Mouse (Mus musculus) ES-E14 (cell line): Measurements from ENCODE around the gene Rnf41. TPM values are rescaled to one million over a fixed set of nuclear protein-coding genes. Genes with fewer than 3 reads are reported as not detected.

Experiments used
- DNase-seq: peaks from one replicate; pipeline ENCODE4 v3.0.0-alpha.2; 2013; ENCODE audit warnings: low read depth, low spot score
- H3K27ac ChIP-seq: 2 replicates; pipeline ENCODE4 v1.5.1; 2012; ENCODE audit warnings: low read depth, mild to moderate bottlenecking, low read length, moderate library complexity, mixed read lengths; ENCODE audit not compliant: poor library complexity, insufficient read depth, severe bottlenecking
- H3K36me3 ChIP-seq: 2 replicates; pipeline ENCODE4 v1.6.1; 2012; ENCODE audit warnings: mild to moderate bottlenecking, low read length, moderate library complexity, mixed read lengths; ENCODE audit not compliant: control insufficient read depth, poor library complexity, insufficient read depth, severe bottlenecking
- H3K4me1 ChIP-seq, 2 experiments: fragments of 150-350 bp in 1 of 2; sonication (generic) in 1 of 2; 2 replicates each; pipeline ENCODE4 v1.6.1; 2012; ENCODE audit warnings: low read length in 2 of 2, mild to moderate bottlenecking in 1 of 2, mixed read lengths in 1 of 2; ENCODE audit not compliant: control insufficient read depth in 2 of 2, insufficient read depth in 2 of 2, poor library complexity in 1 of 2
- H3K4me3 ChIP-seq, 2 experiments: fragments of 150-350 bp in 1 of 2; sonication (generic) in 1 of 2; 2 replicates each; pipeline ENCODE4 v1.5.1; 2012; ENCODE audit warnings: low read length in 2 of 2, low read depth in 1 of 2, mild to moderate bottlenecking in 1 of 2, mixed read lengths in 1 of 2; ENCODE audit not compliant: insufficient read depth in 1 of 2, poor library complexity in 1 of 2, severe bottlenecking in 1 of 2
- H3K9ac ChIP-seq: 2 replicates; pipeline ENCODE4 v1.6.1; 2012; ENCODE audit warnings: low read depth, mild to moderate bottlenecking, low read length, mixed read lengths; ENCODE audit not compliant: poor library complexity, insufficient read depth, severe bottlenecking
- H3K9me3 ChIP-seq: fragments of 150-350 bp; sonication (generic); 2 replicates; pipeline ENCODE4 v1.6.1; 2012; ENCODE audit warnings: low read depth, mild to moderate bottlenecking, low read length; ENCODE audit not compliant: control insufficient read depth, insufficient read depth
- CHD2 ChIP-seq: IDR thresholded peaks from 2 replicates; pipeline ENCODE4 v1.6.1; 2014; ENCODE audit warnings: mild to moderate bottlenecking, low read depth, low read length, inconsistent platforms
- HCFC1 ChIP-seq: IDR thresholded peaks from 2 replicates; pipeline ENCODE4 v1.6.1; 2012; ENCODE audit warnings: low read length, inconsistent platforms, borderline replicate concordance; ENCODE audit not compliant: insufficient read depth
- MAFK ChIP-seq: IDR thresholded peaks from 2 replicates; pipeline ENCODE4 v1.6.1; 2014; ENCODE audit warnings: mild to moderate bottlenecking, low read depth, low read length, inconsistent platforms; ENCODE audit not compliant: insufficient read depth
- ZC3H11A ChIP-seq: IDR thresholded peaks from 2 replicates; pipeline ENCODE4 v1.6.1; 2012; ENCODE audit warnings: low read depth, mild to moderate bottlenecking, inconsistent platforms, low read length, borderline replicate concordance
- ZNF384 ChIP-seq: IDR thresholded peaks from 2 replicates; pipeline ENCODE4 v1.6.1; 2012; ENCODE audit warnings: low read depth, low read length, inconsistent platforms
- in situ Hi-C, 2 experiments: fragments of 600-800 bp; cut with MboI; formaldehyde crosslinking; loops; one replicate each; pipeline ENCODE4 v1.15.1; 2025; ENCODE audit warnings: low sequenced_read_pairs in 2 of 2, inconsistent platforms in 1 of 2; ENCODE audit not compliant: unreplicated experiment in 2 of 2
- total RNA-seq: library from RNA; depleted of rRNA; stranded (reverse); fragments of 300-350 nt; gene quantifications from 2 replicates; pipeline ENCODE4 v1.2.3, GENCODE M21; 2012

Gene Rnf41
- total RNA-seq, 1 experiment = 41.3 TPM

DNA sequence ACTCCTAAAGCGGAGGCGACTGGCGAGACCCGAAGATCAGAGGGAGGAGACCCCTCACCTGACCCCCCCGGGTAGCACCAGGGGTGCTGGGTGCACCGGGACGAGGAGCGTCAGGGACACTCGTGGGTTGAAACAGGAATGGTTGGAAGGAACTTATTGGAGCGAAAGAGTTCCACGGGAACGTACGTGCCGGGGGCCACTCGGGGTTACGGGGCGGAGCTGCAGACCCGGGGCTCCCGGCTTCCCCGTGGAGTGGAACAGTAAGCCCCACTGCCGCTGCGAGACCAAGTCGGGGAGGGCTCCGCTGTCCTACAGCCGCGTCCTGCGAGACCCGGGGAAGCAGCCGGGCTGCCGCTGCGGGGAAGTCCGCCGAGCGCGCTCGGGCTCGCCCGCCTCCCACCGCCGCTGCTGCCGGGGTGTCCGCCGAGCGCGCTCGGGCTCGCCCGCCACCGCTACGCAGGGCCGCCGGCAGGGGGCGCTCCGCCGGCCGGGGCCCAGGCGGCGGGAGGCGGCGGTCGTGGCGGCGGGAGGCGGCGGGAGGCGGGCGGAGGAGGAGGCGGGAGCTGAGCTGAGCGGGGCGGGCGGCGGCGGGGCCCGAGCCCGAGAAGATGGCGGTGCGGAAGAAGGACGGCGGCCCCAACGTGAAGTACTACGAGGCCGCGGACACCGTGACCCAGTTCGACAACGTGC, 47.4 kb downstream of the Rnf41 start, which contains the start of gene Smarcc2:
Smarcc2 (plus strand) TSS at position 530 of the 690 bp plus-strand sequence.
- in situ Hi-C loops = no loop called here
- Histone ChIP-seq H3K9ac (peak within 1 kb of the TSS; percentile 96), H3K4me1 (peaks cover 2 to 9% of the 10 kb centered on the region in 2 experiments; a peak in 2 of 4 replicates), H3K27ac (peak within 1 kb of the TSS; percentile 52; the same call in 1 of the 2 replicates), H3K9me3 (no peaks in the 10 kb centered on the region), H3K36me3 (no peaks in the 10 kb centered on the region), H3K4me3 (peak within 1 kb of the TSS; percentile 88 to 99)
- TF ChIP-seq CHD2 = no peak
- no peak for TF ChIP-seq MAFK
- no peak for TF ChIP-seq HCFC1
- no peak for TF ChIP-seq ZC3H11A
- no peak for TF ChIP-seq ZNF384
- DNase-seq = peak; percentile 43

DNA sequence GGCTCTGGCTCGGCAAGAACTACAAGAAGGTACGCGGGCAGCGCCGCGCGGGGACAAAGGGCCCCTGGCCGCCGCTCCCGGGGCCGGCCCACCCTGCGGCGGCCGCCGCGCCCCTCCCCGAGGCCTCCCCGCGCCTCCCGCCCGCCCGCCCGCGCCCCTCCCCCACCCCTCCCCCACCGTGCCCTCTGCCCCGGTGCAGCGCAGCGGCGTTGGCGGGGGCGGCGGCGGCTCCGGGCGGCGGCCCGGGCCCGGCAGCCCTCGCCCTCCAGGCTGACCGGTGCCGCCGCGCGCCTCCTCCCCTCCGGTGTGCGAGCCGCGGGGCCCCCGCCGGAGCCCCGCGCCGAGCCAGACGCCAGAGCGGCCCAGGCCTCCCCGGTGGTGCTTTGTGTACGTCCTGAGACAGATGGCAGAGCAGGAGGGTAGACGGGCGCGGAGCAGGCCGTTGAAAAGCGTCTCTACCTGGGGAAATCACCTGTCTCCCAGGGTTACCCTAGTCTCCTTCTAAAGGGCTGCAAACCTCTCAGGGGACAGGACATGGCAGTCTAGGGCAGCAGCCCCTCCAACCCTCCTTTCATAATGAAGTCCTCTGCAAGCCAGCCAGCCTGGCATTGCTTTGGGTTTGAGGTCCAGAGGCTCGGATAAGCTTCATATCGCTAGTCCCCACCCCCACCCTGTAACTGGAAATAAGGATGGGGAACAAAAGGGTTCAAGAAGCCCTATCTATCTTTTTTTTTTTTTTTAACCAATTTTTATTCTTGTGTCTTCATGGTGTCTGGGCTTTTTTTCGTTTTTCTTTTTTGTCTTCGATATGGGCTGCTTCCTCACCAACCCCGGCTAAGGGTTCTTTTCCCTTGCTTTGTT, 48.2 kb downstream of the Rnf41 start:
- Histone ChIP-seq H3K36me3 (no peaks in the 10 kb centered on the region), H3K9ac (peak overlapping the region; percentile 96), H3K4me1 (peaks cover 2 to 7% of the 10 kb centered on the region in 2 experiments; a peak in 2 of 4 replicates), H3K9me3 (no peaks in the 10 kb centered on the region), H3K27ac (no peak overlapping the region), H3K4me3 (peak overlapping the region; percentile 88 to 99)
- in situ Hi-C loops = no loop called here
- TF ChIP-seq ZC3H11A (no peak), HCFC1 (no peak), CHD2 (no peak), ZNF384 (no peak), MAFK (no peak)
- no peak for DNase-seq

DNA sequence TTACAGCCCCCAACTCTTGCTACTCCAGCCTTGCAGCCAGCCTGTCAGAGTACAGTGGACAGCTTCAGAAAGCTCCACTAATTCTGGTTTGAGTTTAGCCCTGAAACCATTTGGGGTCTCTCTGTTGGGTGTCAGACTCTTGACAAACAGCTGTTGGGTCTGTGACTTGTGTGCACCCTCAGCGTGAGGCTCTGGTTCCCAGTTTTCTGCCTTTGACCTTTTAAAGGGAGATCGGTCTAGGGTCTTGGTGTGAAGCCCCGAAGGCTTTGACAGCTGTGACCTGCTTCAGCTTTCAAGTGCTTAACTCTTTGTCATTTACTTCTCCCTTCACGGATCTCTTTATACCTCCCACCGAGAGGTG, 48.8 kb downstream of the Rnf41 start:
- DNase-seq = no peak
- no peak overlapping the region for H3K27ac ChIP-seq
- H3K36me3 ChIP-seq = no peaks in the 10 kb centered on the region
- peaks cover 2% of the 10 kb centered on the region in 2 experiments; a peak in 1 of 4 replicates for H3K4me1 ChIP-seq
- H3K9ac ChIP-seq = no peak overlapping the region
- H3K9me3 ChIP-seq = no peaks in the 10 kb centered on the region
- no peak for TF ChIP-seq HCFC1
- TF ChIP-seq ZNF384 = no peak
- TF ChIP-seq CHD2 = no peak
- no peak for TF ChIP-seq MAFK
- no peak for TF ChIP-seq ZC3H11A
- in situ Hi-C loops = no loop called here
- H3K4me3 ChIP-seq = peak overlapping the region in 1 of 2 experiments; percentile 82; a peak in 2 of 4 replicates

DNA sequence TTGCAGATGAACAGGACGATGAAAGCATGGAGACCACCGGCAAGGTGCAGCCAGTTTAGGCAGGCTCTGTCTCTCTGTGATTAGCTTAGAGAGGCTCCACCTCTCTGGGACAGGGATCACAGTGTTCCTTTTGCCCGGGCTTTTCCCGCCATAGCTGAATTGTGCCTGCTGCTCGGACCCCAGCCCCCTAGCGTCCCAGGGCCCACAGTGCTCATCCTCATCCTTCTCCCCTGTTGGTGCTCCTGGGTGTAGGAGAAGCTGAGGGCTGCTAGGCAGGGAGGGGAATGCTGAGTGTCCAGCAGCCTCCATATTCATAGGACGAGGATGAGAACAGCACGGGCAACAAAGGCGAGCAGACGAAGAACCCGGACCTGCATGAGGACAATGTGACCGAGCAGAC, 62.9 kb downstream of the Rnf41 start:
- in situ Hi-C loops = no loop called here
- H3K27ac ChIP-seq = peak overlapping the region; percentile 24; the same call in 1 of the 2 replicates
- H3K36me3 ChIP-seq = peaks cover 13% of the 10 kb centered on the region; the same call in 1 of the 2 replicates
- H3K9ac ChIP-seq = peak overlapping the region; percentile 69
- H3K4me3 ChIP-seq = peak overlapping the region; percentile 36 to 61
- H3K9me3 ChIP-seq = no peaks in the 10 kb centered on the region
- no peak for TF ChIP-seq ZNF384
- TF ChIP-seq CHD2 = no peak
- TF ChIP-seq MAFK = no peak
- no peak for TF ChIP-seq HCFC1
- TF ChIP-seq ZC3H11A = no peak
- no peaks in the 10 kb centered on the region for H3K4me1 ChIP-seq
- DNase-seq = no peak
